Mouse (Mus musculus) erythroblast, embryonic 14.5 days (primary cell): ENCODE data around the gene Dnmt3l. TPM values are rescaled to one million over a fixed set of nuclear protein-coding genes. Genes with fewer than 3 reads are reported as not detected.

Experiments
- H3K27me3 ChIP-seq: 2 replicates; pipeline ENCODE4 v1.6.1; 2012; ENCODE audit warnings: inconsistent platforms; ENCODE audit not compliant: control insufficient read depth
- H3K36me3 ChIP-seq: 2 replicates; pipeline ENCODE4 v1.6.1; 2012; ENCODE audit warnings: mild to moderate bottlenecking, inconsistent platforms; ENCODE audit not compliant: control insufficient read depth
- H3K4me1 ChIP-seq: 2 replicates; pipeline ENCODE4 v1.6.1; 2012; ENCODE audit warnings: inconsistent platforms; ENCODE audit not compliant: control insufficient read depth
- H3K4me3 ChIP-seq: replicated peaks from 2 replicates; pipeline ENCODE3; 2012; ENCODE audit warnings: moderate library complexity, mild to moderate bottlenecking, inconsistent platforms
- H3K9me3 ChIP-seq: 2 replicates; pipeline ENCODE4 v1.6.1; 2012; ENCODE audit warnings: low read length, inconsistent platforms, mixed read lengths; ENCODE audit not compliant: control insufficient read depth
- GATA1 ChIP-seq: IDR thresholded peaks from 2 replicates; pipeline ENCODE4 v1.6.1; 2012; ENCODE audit warnings: low read length, inconsistent platforms, mixed read lengths
- TAL1 ChIP-seq: IDR thresholded peaks from 3 replicates; pipeline ENCODE4 v1.6.1; 2012; ENCODE audit warnings: low read length, inconsistent platforms, mixed read lengths
- polyA plus RNA-seq: library from polyadenylated mRNA; stranded (reverse); fragments of >175 nt; gene quantifications from 2 replicates; pipeline ENCODE4 v1.2.3, GENCODE M21; 2012

The Dnmt3l gene
- polyA plus RNA-seq, 1 experiment: not detected

DNA sequence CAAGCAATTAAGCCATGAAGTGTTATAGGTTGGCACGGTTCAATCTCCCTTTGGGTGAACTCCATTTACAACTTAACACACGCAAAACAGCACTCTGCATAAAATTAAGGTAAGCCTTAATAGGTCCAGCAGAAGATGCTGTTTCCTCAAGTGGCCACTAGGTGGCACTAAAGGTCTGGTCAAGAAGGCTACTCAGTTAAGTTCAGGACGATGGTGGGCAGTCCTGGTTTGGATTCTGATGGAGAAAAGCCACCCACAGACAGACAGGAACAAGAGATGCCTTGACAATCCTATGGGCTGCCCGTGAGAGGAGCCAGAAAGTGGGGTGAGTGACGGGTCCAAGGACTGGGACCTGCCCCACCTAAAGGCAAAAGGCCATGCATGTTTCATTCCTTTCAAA, 13.6 kb upstream of the Dnmt3l start:
- Histone ChIP-seq H3K4me3 (no peak overlapping the region), H3K4me1 (no peaks in the 10 kb centered on the region), H3K9me3 (no peaks in the 10 kb centered on the region), H3K36me3 (no peaks in the 10 kb centered on the region), H3K27me3 (peaks cover 5% of the 10 kb centered on the region; the same call in 1 of the 2 replicates)
- TF ChIP-seq GATA1 (no peak), TAL1 (no peak)

GRCm38 (mm10) chr10:78029080-78029479, 12.7 kb upstream of the Dnmt3l start:
- Histone ChIP-seq H3K4me3 (no peak overlapping the region), H3K9me3 (no peaks in the 10 kb centered on the region), H3K4me1 (no peaks in the 10 kb centered on the region), H3K36me3 (no peaks in the 10 kb centered on the region), H3K27me3 (peaks cover 5% of the 10 kb centered on the region; the same call in 1 of the 2 replicates)
- TF ChIP-seq GATA1: no peak
- no peak for TF ChIP-seq TAL1

- no peak overlapping the region for H3K4me3 ChIP-seq
- H3K4me1 ChIP-seq: no peaks in the 10 kb centered on the region
- no peaks in the 10 kb centered on the region for H3K36me3 ChIP-seq
- H3K27me3 ChIP-seq: no peaks in the 10 kb centered on the region
- TF ChIP-seq GATA1 (no peak), TAL1 (no peak)
- no peaks in the 10 kb centered on the region for H3K9me3 ChIP-seq
These were observed 9.8 kb upstream of the Dnmt3l start for GRCm38 (mm10) chr10:78031987-78032386.

GRCm38 (mm10) chr10:78037139-78037538, 4.6 kb upstream of the Dnmt3l start:
- no peaks in the 10 kb centered on the region for H3K27me3 ChIP-seq
- TF ChIP-seq GATA1 (no peak), TAL1 (no peak)
- H3K9me3 ChIP-seq: no peaks in the 10 kb centered on the region
- H3K36me3 ChIP-seq: no peaks in the 10 kb centered on the region
- H3K4me1 ChIP-seq: no peaks in the 10 kb centered on the region
- H3K4me3 ChIP-seq: no peak overlapping the region

- Histone ChIP-seq H3K4me1 (peaks cover 2% of the 10 kb centered on the region), H3K27me3 (peaks cover 13% of the 10 kb centered on the region), H3K36me3 (no peaks in the 10 kb centered on the region), H3K4me3 (no peak overlapping the region), H3K9me3 (no peaks in the 10 kb centered on the region)
- TF ChIP-seq TAL1: no peak
- TF ChIP-seq GATA1: no peak
These were observed 349 bp downstream of the Dnmt3l start for GRCm38 (mm10) chr10:78042096-78042495.

- peaks cover 13% of the 10 kb centered on the region for H3K27me3 ChIP-seq
- H3K36me3 ChIP-seq: no peaks in the 10 kb centered on the region
- no peak for TF ChIP-seq GATA1
- no peak for TF ChIP-seq TAL1
- peaks cover 2% of the 10 kb centered on the region for H3K4me1 ChIP-seq
- H3K4me3 ChIP-seq: no peak overlapping the region
- H3K9me3 ChIP-seq: no peaks in the 10 kb centered on the region
These were observed 1.1 kb downstream of the Dnmt3l start for GRCm38 (mm10) chr10:78042697-78043405.

DNA sequence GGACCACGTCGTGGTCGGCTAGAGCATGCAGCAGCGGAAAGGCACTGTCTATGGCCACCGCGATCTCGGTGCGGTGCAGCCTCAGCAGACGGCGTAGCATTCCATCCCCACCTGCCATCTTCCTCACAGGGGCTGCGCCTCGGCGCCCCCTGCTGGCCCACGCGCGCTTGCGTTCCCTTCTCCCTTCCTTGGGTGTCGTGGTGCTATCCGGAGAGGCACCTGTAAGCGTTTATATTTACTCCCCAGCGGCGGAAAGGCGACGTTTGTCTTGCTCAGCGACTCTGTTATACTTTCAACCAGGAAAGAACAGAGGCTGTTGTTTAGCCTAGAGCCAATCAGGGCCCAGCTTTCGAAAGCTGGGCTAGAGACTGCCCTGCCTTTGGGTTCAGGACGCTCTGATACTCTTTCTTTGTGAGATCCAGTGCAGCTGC, 1.7 kb downstream of the Dnmt3l start, which contains the start of gene Aire:
Gene Aire, minus strand, starts transcription at position 205 of the 431 bp plus-strand sequence.
- no peak for TF ChIP-seq GATA1
- TF ChIP-seq TAL1: no peak
- H3K27me3 ChIP-seq: peaks cover 13% of the 10 kb centered on the region
- peaks cover 2% of the 10 kb centered on the region for H3K4me1 ChIP-seq
- no peaks in the 10 kb centered on the region for H3K36me3 ChIP-seq
- no peak within 1 kb of the TSS for H3K4me3 ChIP-seq
- H3K9me3 ChIP-seq: no peaks in the 10 kb centered on the region

DNA sequence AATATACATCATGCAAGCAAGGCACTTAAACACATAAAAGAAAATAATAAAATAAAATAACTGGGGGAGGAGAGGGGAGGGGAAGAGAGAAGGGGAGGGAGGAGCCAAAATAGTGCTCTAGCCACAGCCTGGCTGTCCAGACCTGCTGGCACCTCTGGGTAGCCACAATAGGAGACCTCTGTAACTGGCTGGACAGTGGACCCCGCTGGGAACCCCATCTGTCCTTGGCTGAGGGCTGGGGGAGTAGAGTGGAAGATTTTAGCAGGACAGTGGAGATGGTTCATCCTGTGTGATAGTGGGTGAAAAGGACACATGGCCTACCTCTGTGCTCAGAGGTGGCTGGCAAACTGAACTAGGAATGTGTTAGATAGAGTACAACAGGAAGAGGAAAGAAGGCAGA, 2.8 kb downstream of the Dnmt3l start:
- TF ChIP-seq GATA1 (no peak), TAL1 (no peak)
- peaks cover 13% of the 10 kb centered on the region for H3K27me3 ChIP-seq

DNA sequence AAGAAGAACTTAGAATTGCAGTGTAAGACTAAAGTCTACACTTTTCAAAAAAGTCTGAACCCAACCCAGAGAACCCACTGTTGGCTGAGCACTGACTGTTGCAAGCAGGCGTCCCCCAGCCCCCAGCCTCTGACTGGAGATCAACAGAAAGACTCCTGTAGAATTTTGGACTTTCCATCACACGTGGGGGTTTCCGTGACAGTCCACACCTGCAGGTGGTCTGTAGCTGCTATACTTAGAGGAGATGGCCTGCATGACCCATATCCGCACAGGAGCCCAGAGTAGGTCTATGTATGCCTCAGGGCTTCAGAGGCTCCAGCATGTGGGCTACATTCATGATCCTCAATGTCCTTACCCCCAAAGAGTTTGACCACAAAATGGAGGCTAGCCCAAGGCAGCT, 4.6 kb downstream of the Dnmt3l start:
- TF ChIP-seq TAL1 (no peak), GATA1 (no peak)
- Histone ChIP-seq H3K36me3 (no peaks in the 10 kb centered on the region), H3K4me3 (no peak overlapping the region), H3K9me3 (no peaks in the 10 kb centered on the region), H3K4me1 (peaks cover 2% of the 10 kb centered on the region), H3K27me3 (peaks cover 13% of the 10 kb centered on the region)

More for the DNA sequence above, 2.8 kb downstream of the Dnmt3l start:
- H3K4me3 ChIP-seq: no peak overlapping the region
- peaks cover 2% of the 10 kb centered on the region for H3K4me1 ChIP-seq
- no peaks in the 10 kb centered on the region for H3K9me3 ChIP-seq
- H3K36me3 ChIP-seq: no peaks in the 10 kb centered on the region
